Mouse (Mus musculus) hindbrain, embryonic 12.5 days (tissue): ENCODE measurements at regions not wholly inside any gene's neighbourhood (a gene's known extent, or its start where the extent isn't known, plus 50 kb on each side); places are given as distances from the start of the nearest gene placed in this dataset.
A peak's percentile ranks its signal among the peaks of the same experiment; 100 is the strongest.

ENCODE experiments used
- ATAC-seq: fragments of 200-750 bp; cut with Nextera tagmentation; 2 replicates; pipeline ENCODE4 v1.8.0; 2017; ENCODE audit warnings: moderate TSS enrichment; ENCODE audit not compliant: low FRiP score
- H3K27ac ChIP-seq: fragments of 300-500 bp; sonication (generic); 2 replicates; pipeline ENCODE4 v1.5.1; 2016; ENCODE audit warnings: mild to moderate bottlenecking
- H3K27me3 ChIP-seq: fragments of 300-500 bp; sonication (generic); 2 replicates; pipeline ENCODE4 v1.6.1; 2016; ENCODE audit warnings: mild to moderate bottlenecking
- H3K36me3 ChIP-seq: fragments of 300-500 bp; sonication (generic); 2 replicates; pipeline ENCODE4 v1.6.1; 2016; ENCODE audit warnings: mild to moderate bottlenecking
- H3K4me1 ChIP-seq: fragments of 300-500 bp; sonication (generic); 2 replicates; pipeline ENCODE4 v1.6.1; 2016
- H3K4me2 ChIP-seq: fragments of 300-500 bp; sonication (generic); replicated peaks from 2 replicates; pipeline ENCODE4 v1.6.1; 2016; ENCODE audit warnings: mild to moderate bottlenecking
- H3K4me3 ChIP-seq: fragments of 300-500 bp; sonication (generic); 2 replicates; pipeline ENCODE4 v1.5.1; 2016; ENCODE audit warnings: mild to moderate bottlenecking
- H3K9ac ChIP-seq: fragments of 300-500 bp; sonication (generic); 2 replicates; pipeline ENCODE4 v1.6.1; 2016; ENCODE audit warnings: mild to moderate bottlenecking, moderate library complexity
- H3K9me3 ChIP-seq: fragments of 300-500 bp; sonication (generic); replicated peaks from 2 replicates; pipeline ENCODE4 v1.6.1; 2016; ENCODE audit warnings: mild to moderate bottlenecking
- WGBS: fragments of 180-500 bp; shearing (Covaris S2); methylation state at CpG from one replicate; pipeline ENCODE4 v1.1.7; 2016; 5-methylcytosine and 5-hydroxymethylcytosine counted together

GRCm38 (mm10) chr9:84304398-84304797, 379.5 kb downstream of the Bckdhb start:
- no peak for ATAC-seq
- WGBS, result 97% methylated on average over 2 of the region's 2 CpGs
- Histone ChIP-seq H3K36me3 (no peaks in the 10 kb centered on the region), H3K27ac (no peak overlapping the region), H3K4me1 (no peaks in the 10 kb centered on the region), H3K9ac (no peak overlapping the region), H3K9me3 (no peaks in the 10 kb centered on the region), H3K4me2 (no peak overlapping the region), H3K4me3 (no peak overlapping the region), H3K27me3 (no peaks in the 10 kb centered on the region)

GRCm38 (mm10) chr9:84318811-84319210, 393.9 kb downstream of the Bckdhb start:
- Histone ChIP-seq H3K4me1 (peaks cover 6% of the 10 kb centered on the region), H3K4me2 (no peak overlapping the region), H3K4me3 (no peak overlapping the region), H3K9me3 (no peaks in the 10 kb centered on the region), H3K27ac (no peak overlapping the region), H3K36me3 (no peaks in the 10 kb centered on the region), H3K9ac (no peak overlapping the region), H3K27me3 (no peaks in the 10 kb centered on the region)
- ATAC-seq, result peak; percentile 71
- 80% methylated on average over 2 of the region's 2 CpGs for WGBS

GRCm38 (mm10) chr9:84319338-84319737, 394.4 kb downstream of the Bckdhb start:
- no peak overlapping the region for H3K9ac ChIP-seq
- no peak overlapping the region for H3K4me2 ChIP-seq
- H3K4me3 ChIP-seq, result no peak overlapping the region
- peaks cover 6% of the 10 kb centered on the region for H3K4me1 ChIP-seq
- H3K9me3 ChIP-seq, result no peaks in the 10 kb centered on the region
- no peaks in the 10 kb centered on the region for H3K27me3 ChIP-seq
- no peaks in the 10 kb centered on the region for H3K36me3 ChIP-seq
- no peak for ATAC-seq
- H3K27ac ChIP-seq, result no peak overlapping the region
- 35% methylated on average over 2 of the region's 2 CpGs for WGBS

GRCm38 (mm10) chr9:84323145-84323544, 398.2 kb downstream of the Bckdhb start:
- H3K9me3 ChIP-seq, result no peaks in the 10 kb centered on the region
- H3K4me2 ChIP-seq, result no peak overlapping the region
- H3K27ac ChIP-seq, result no peak overlapping the region
- no peak for ATAC-seq
- no peaks in the 10 kb centered on the region for H3K36me3 ChIP-seq
- 43% methylated on average over 2 of the region's 2 CpGs for WGBS
- H3K9ac ChIP-seq, result no peak overlapping the region
- H3K27me3 ChIP-seq, result no peaks in the 10 kb centered on the region
- H3K4me3 ChIP-seq, result no peak overlapping the region
- peaks cover 6% of the 10 kb centered on the region for H3K4me1 ChIP-seq

- H3K9me3 ChIP-seq, result no peaks in the 10 kb centered on the region
- WGBS, result 79% methylated on average over 4 of the region's 4 CpGs
- no peak for ATAC-seq
- no peaks in the 10 kb centered on the region for H3K27me3 ChIP-seq
- no peak overlapping the region for H3K4me3 ChIP-seq
- no peak overlapping the region for H3K27ac ChIP-seq
- no peak overlapping the region for H3K4me2 ChIP-seq
- no peaks in the 10 kb centered on the region for H3K36me3 ChIP-seq
- H3K9ac ChIP-seq, result no peak overlapping the region
- H3K4me1 ChIP-seq, result no peaks in the 10 kb centered on the region
Measured at GRCm38 (mm10) chr9:84331083-84331602, 406.2 kb downstream of the Bckdhb start.

- Histone ChIP-seq H3K4me3 (no peak overlapping the region), H3K9ac (no peak overlapping the region), H3K27ac (no peak overlapping the region), H3K36me3 (no peaks in the 10 kb centered on the region), H3K9me3 (no peaks in the 10 kb centered on the region), H3K4me1 (no peaks in the 10 kb centered on the region), H3K4me2 (no peak overlapping the region), H3K27me3 (no peaks in the 10 kb centered on the region)
- 17% methylated on average over 7 of the region's 7 CpGs for WGBS
- ATAC-seq, result peak; percentile 93
Measured at GRCm38 (mm10) chr9:84343435-84344095, 418.6 kb downstream of the Bckdhb start.

GRCm38 (mm10) chr9:84350223-84350622, 425.3 kb downstream of the Bckdhb start:
- ATAC-seq, result 0 out of 2 replicates have a peak, but pooled peaks have one; percentile 38
- no peak overlapping the region for H3K27ac ChIP-seq
- H3K4me2 ChIP-seq, result no peak overlapping the region
- no peaks in the 10 kb centered on the region for H3K9me3 ChIP-seq
- no peak overlapping the region for H3K9ac ChIP-seq
- WGBS, result 64% methylated on average over 2 of the region's 2 CpGs
- no peak overlapping the region for H3K4me3 ChIP-seq
- no peaks in the 10 kb centered on the region for H3K36me3 ChIP-seq
- H3K27me3 ChIP-seq, result no peaks in the 10 kb centered on the region
- H3K4me1 ChIP-seq, result no peaks in the 10 kb centered on the region

GRCm38 (mm10) chr9:84354409-84354808, 429.5 kb downstream of the Bckdhb start:
- Histone ChIP-seq H3K4me2 (no peak overlapping the region), H3K4me1 (no peaks in the 10 kb centered on the region), H3K9me3 (no peaks in the 10 kb centered on the region), H3K27ac (no peak overlapping the region), H3K36me3 (no peaks in the 10 kb centered on the region), H3K4me3 (no peak overlapping the region), H3K9ac (no peak overlapping the region), H3K27me3 (no peaks in the 10 kb centered on the region)
- ATAC-seq, result no peak
- WGBS, result 85% methylated on average over 2 of the region's 2 CpGs

- ATAC-seq, result no peak
Measured at GRCm38 (mm10) chr9:84356167-84356566, 431.2 kb downstream of the Bckdhb start.

GRCm38 (mm10) chr9:84359879-84360278, 434.9 kb downstream of the Bckdhb start:
- Histone ChIP-seq H3K4me1 (peaks cover 3% of the 10 kb centered on the region; the same call in 1 of the 2 replicates), H3K27ac (no peak overlapping the region), H3K27me3 (no peaks in the 10 kb centered on the region), H3K9me3 (no peaks in the 10 kb centered on the region), H3K4me2 (no peak overlapping the region), H3K36me3 (no peaks in the 10 kb centered on the region), H3K4me3 (no peak overlapping the region), H3K9ac (no peak overlapping the region)
- ATAC-seq, result no peak
- 69% methylated on average over 3 of the region's 3 CpGs for WGBS

More at GRCm38 (mm10) chr9:84356167-84356566, 431.2 kb downstream of the Bckdhb start:
- Histone ChIP-seq H3K9me3 (no peaks in the 10 kb centered on the region), H3K4me1 (peaks cover 3% of the 10 kb centered on the region; the same call in 1 of the 2 replicates), H3K36me3 (no peaks in the 10 kb centered on the region), H3K4me2 (no peak overlapping the region), H3K27me3 (no peaks in the 10 kb centered on the region), H3K27ac (no peak overlapping the region), H3K9ac (no peak overlapping the region), H3K4me3 (no peak overlapping the region)
- WGBS, result 94% methylated on average over 2 of the region's 2 CpGs

GRCm38 (mm10) chr9:84360484-84360883, 435.5 kb downstream of the Bckdhb start:
- H3K4me2 ChIP-seq, result no peak overlapping the region
- no peak overlapping the region for H3K27ac ChIP-seq
- peak; percentile 50; the same call in 1 of the 2 replicates for ATAC-seq
- no peak overlapping the region for H3K4me3 ChIP-seq
- 70% methylated on average over 4 of the region's 4 CpGs for WGBS
- no peaks in the 10 kb centered on the region for H3K27me3 ChIP-seq
- H3K4me1 ChIP-seq, result peaks cover 3% of the 10 kb centered on the region; the same call in 1 of the 2 replicates
- no peak overlapping the region for H3K9ac ChIP-seq
- no peaks in the 10 kb centered on the region for H3K9me3 ChIP-seq
- H3K36me3 ChIP-seq, result no peaks in the 10 kb centered on the region

GRCm38 (mm10) chr9:84363478-84363877, 438.5 kb downstream of the Bckdhb start:
- no peaks in the 10 kb centered on the region for H3K9me3 ChIP-seq
- no peaks in the 10 kb centered on the region for H3K36me3 ChIP-seq
- H3K9ac ChIP-seq, result no peak overlapping the region
- no peak for ATAC-seq
- H3K4me1 ChIP-seq, result peaks cover 3% of the 10 kb centered on the region; the same call in 1 of the 2 replicates
- H3K4me2 ChIP-seq, result no peak overlapping the region
- H3K27ac ChIP-seq, result no peak overlapping the region
- H3K4me3 ChIP-seq, result no peak overlapping the region
- no peaks in the 10 kb centered on the region for H3K27me3 ChIP-seq
- WGBS, result 90% methylated on average over 5 of the region's 5 CpGs

- no peak overlapping the region for H3K27ac ChIP-seq
- H3K27me3 ChIP-seq, result no peaks in the 10 kb centered on the region
- H3K9me3 ChIP-seq, result 0 out of 2 replicates have a peak, but pooled peaks cover 2% of the 10 kb centered on the region
- H3K4me1 ChIP-seq, result no peaks in the 10 kb centered on the region
- H3K4me2 ChIP-seq, result no peak overlapping the region
- no peak for ATAC-seq
- H3K36me3 ChIP-seq, result no peaks in the 10 kb centered on the region
- H3K9ac ChIP-seq, result no peak overlapping the region
- no peak overlapping the region for H3K4me3 ChIP-seq
- WGBS, result 34% methylated on average over 1 of the region's 1 CpGs
Measured at GRCm38 (mm10) chr9:84369200-84369599, 444.3 kb downstream of the Bckdhb start.
